Mouse (Mus musculus) spleen, postnatal 10 days (tissue): ENCODE measurements at regions not wholly inside any gene's neighbourhood (a gene's known extent, or its start where the extent isn't known, plus 50 kb on each side); places are given as distances from the start of the nearest gene placed in this dataset.

Experiments
- DNase-seq, 2 experiments: peaks; one replicate each; pipeline ENCODE4 v3.0.0; 2021 to 2022; ENCODE audit warnings: low spot score in 2 of 2

- no peak for DNase-seq
Observed at GRCm38 (mm10) chr3:19368998-19369397, 259.5 kb downstream of the 1700064H15Rik start.

- no peak for DNase-seq
Observed at GRCm38 (mm10) chr3:19367761-19368160, 260.7 kb downstream of the 1700064H15Rik start.
